Mouse (Mus musculus) hindbrain, postnatal 0 days (tissue): ENCODE data around the gene Gcnt7. TPM values are rescaled to one million over a fixed set of nuclear protein-coding genes. Genes with fewer than 3 reads are reported as not detected.

Source experiments
- ATAC-seq: fragments of 200-750 bp; cut with Nextera tagmentation; 2 replicates; pipeline ENCODE4 v1.8.0; 2017; ENCODE audit warnings: mild to moderate bottlenecking, moderate TSS enrichment, moderate library complexity
- DNase-seq: peaks from one replicate; pipeline ENCODE4 v3.0.0-alpha.2; 2015; ENCODE audit warnings: low spot score
- H3K27ac ChIP-seq: fragments of 300-500 bp; sonication (generic); 2 replicates; pipeline ENCODE4 v1.5.1; 2014; ENCODE audit warnings: mild to moderate bottlenecking
- H3K27me3 ChIP-seq: fragments of 300-500 bp; sonication (generic); 2 replicates; pipeline ENCODE4 v1.6.1; 2014; ENCODE audit warnings: low read length, mixed read lengths; ENCODE audit not compliant: insufficient read depth
- H3K36me3 ChIP-seq: fragments of 300-500 bp; sonication (generic); 2 replicates; pipeline ENCODE4 v1.6.1; 2014; ENCODE audit warnings: low read length, mixed read lengths; ENCODE audit not compliant: insufficient read depth
- H3K4me1 ChIP-seq: fragments of 300-500 bp; sonication (generic); 2 replicates; pipeline ENCODE4 v1.6.1; 2014; ENCODE audit warnings: antibody characterized with exemption, low read length, mixed read lengths; ENCODE audit not compliant: insufficient read depth
- H3K4me2 ChIP-seq: fragments of 300-500 bp; sonication (generic); 2 replicates; pipeline ENCODE4 v1.6.1; 2014; ENCODE audit warnings: low read depth, mild to moderate bottlenecking, low read length, moderate library complexity, mixed read lengths
- H3K4me3 ChIP-seq: fragments of 300-500 bp; sonication (generic); 2 replicates; pipeline ENCODE4 v1.5.1; 2014; ENCODE audit warnings: low read length
- H3K9ac ChIP-seq: fragments of 300-500 bp; sonication (generic); replicated peaks from 2 replicates; pipeline ENCODE4 v1.6.1; 2014; ENCODE audit warnings: mild to moderate bottlenecking, low read length, moderate library complexity, mixed read lengths
- H3K9me3 ChIP-seq: fragments of 300-500 bp; sonication (generic); 2 replicates; pipeline ENCODE4 v1.6.1; 2016; ENCODE audit warnings: low read length, mixed read lengths
- CTCF ChIP-seq: IDR thresholded peaks from 2 replicates; pipeline ENCODE4 v1.5.1; 2016; ENCODE audit warnings: antibody characterized with exemption, control low read depth, low read depth
- WGBS: fragments of 180-500 bp; shearing (Covaris S2); extraction: QIAGEN DNeasy Blood & Tissue Kit; methylation state at CpG from one replicate; pipeline ENCODE4 v1.1.7; 2014; 5-methylcytosine and 5-hydroxymethylcytosine counted together
- polyA plus RNA-seq: library from polyadenylated mRNA; unstranded; fragments of >200 nt; fragmentation: Nextera tagmentation; extraction: Ambion mirVana; gene quantifications from 2 replicates; pipeline ENCODE4 v1.2.1, GENCODE M21; 2015
- total RNA-seq: library from RNA; depleted of rRNA; stranded (reverse); fragments of >200 nt; gene quantifications from 2 replicates; pipeline ENCODE4 v1.2.3, GENCODE M21; 2014

Gcnt7 gene
- total and polyA plus RNA-seq, 2 experiments from 2014 or later = 1.0 TPM; not detected in 1

GRCm38 (mm10) chr2:172484696-172485370 is 26.4 kb upstream of the Gcnt7 start:
- TF ChIP-seq CTCF = no peak
- H3K27ac ChIP-seq = no peak overlapping the region
- no peak overlapping the region for H3K4me2 ChIP-seq
- ATAC-seq (no peak), DNase-seq (no peak)
- H3K4me3 ChIP-seq = no peak overlapping the region
- no peaks in the 10 kb centered on the region for H3K36me3 ChIP-seq
- H3K27me3 ChIP-seq = no peaks in the 10 kb centered on the region
- WGBS = 51% methylated on average over 12 of the region's 12 CpGs
- H3K4me1 ChIP-seq = no peaks in the 10 kb centered on the region
- H3K9ac ChIP-seq = no peak overlapping the region
- no peaks in the 10 kb centered on the region for H3K9me3 ChIP-seq

GRCm38 (mm10) chr2:172483766-172484413 is 25.5 kb upstream of the Gcnt7 start:
- DNase-seq (peak; percentile 67), ATAC-seq (peak; percentile 65)
- Histone ChIP-seq H3K36me3 (no peaks in the 10 kb centered on the region), H3K4me1 (no peaks in the 10 kb centered on the region), H3K4me3 (no peak overlapping the region), H3K9ac (no peak overlapping the region), H3K27ac (no peak overlapping the region), H3K9me3 (no peaks in the 10 kb centered on the region), H3K27me3 (no peaks in the 10 kb centered on the region), H3K4me2 (no peak overlapping the region)
- WGBS = 66% methylated on average over 14 of the region's 14 CpGs
- TF ChIP-seq CTCF = no peak

- Histone ChIP-seq H3K9me3 (no peaks in the 10 kb centered on the region), H3K36me3 (no peaks in the 10 kb centered on the region), H3K27me3 (no peaks in the 10 kb centered on the region), H3K27ac (no peak overlapping the region), H3K4me3 (no peak overlapping the region), H3K4me2 (no peak overlapping the region), H3K9ac (no peak overlapping the region), H3K4me1 (no peaks in the 10 kb centered on the region)
- no peak for TF ChIP-seq CTCF
- WGBS = 86% methylated on average over 16 of the region's 16 CpGs
- ATAC-seq (no peak), DNase-seq (no peak)
These were observed 23.4 kb upstream of the Gcnt7 start for GRCm38 (mm10) chr2:172481654-172482385.

GRCm38 (mm10) chr2:172480296-172480695 is 21.9 kb upstream of the Gcnt7 start:
- H3K9me3 ChIP-seq = no peaks in the 10 kb centered on the region
- no peaks in the 10 kb centered on the region for H3K27me3 ChIP-seq
- DNase-seq (no peak), ATAC-seq (no peak)
- no peak overlapping the region for H3K4me3 ChIP-seq
- H3K27ac ChIP-seq = no peak overlapping the region
- H3K36me3 ChIP-seq = no peaks in the 10 kb centered on the region
- 73% methylated on average over 7 of the region's 7 CpGs for WGBS
- H3K9ac ChIP-seq = no peak overlapping the region
- H3K4me2 ChIP-seq = no peak overlapping the region
- TF ChIP-seq CTCF = no peak
- H3K4me1 ChIP-seq = no peaks in the 10 kb centered on the region

- H3K4me1 ChIP-seq = no peaks in the 10 kb centered on the region
- H3K27me3 ChIP-seq = no peaks in the 10 kb centered on the region
- peak; percentile 53 for ATAC-seq
- no peak overlapping the region for H3K27ac ChIP-seq
- H3K4me2 ChIP-seq = no peak overlapping the region
- peak; percentile 88 for TF ChIP-seq CTCF
- no peaks in the 10 kb centered on the region for H3K36me3 ChIP-seq
- H3K4me3 ChIP-seq = no peak overlapping the region
- peak; percentile 86 for DNase-seq
- 3% methylated on average over 2 of the region's 2 CpGs for WGBS
- no peak overlapping the region for H3K9ac ChIP-seq
- H3K9me3 ChIP-seq = no peaks in the 10 kb centered on the region
These were observed 19.5 kb upstream of the Gcnt7 start for GRCm38 (mm10) chr2:172477860-172478259.

GRCm38 (mm10) chr2:172477350-172477749 is 19.0 kb upstream of the Gcnt7 start:
- DNase-seq (no peak), ATAC-seq (0 out of 2 replicates have a peak, but pooled peaks have one; percentile 18)
- no peaks in the 10 kb centered on the region for H3K36me3 ChIP-seq
- H3K4me3 ChIP-seq = no peak overlapping the region
- no peaks in the 10 kb centered on the region for H3K27me3 ChIP-seq
- no peak overlapping the region for H3K4me2 ChIP-seq
- H3K9ac ChIP-seq = no peak overlapping the region
- H3K27ac ChIP-seq = no peak overlapping the region
- no peaks in the 10 kb centered on the region for H3K9me3 ChIP-seq
- no peaks in the 10 kb centered on the region for H3K4me1 ChIP-seq
- 50% methylated on average over 3 of the region's 3 CpGs for WGBS
- no peak for TF ChIP-seq CTCF
